Mouse (Mus musculus): ENCODE measurements at regions not wholly inside any gene's neighbourhood (a gene's known extent, or its start where the extent isn't known, plus 50 kb on each side); places are given as distances from the start of the nearest gene placed in this dataset.

- DNase-seq (ENCODE audit: low spot score in 2 of 2) = no peak
Observed at GRCm38 (mm10) chr19:28205691-28206090, 194.7 kb upstream of the Rfx3 start.

GRCm38 (mm10) chr19:28203719-28204118 is 192.8 kb upstream of the Rfx3 start:
- no peak for DNase-seq (ENCODE audit: low spot score in 2 of 2)

- DNase-seq (ENCODE audit: low spot score in 2 of 2) = no peak
Observed at GRCm38 (mm10) chr19:28199385-28199784, 188.4 kb upstream of the Rfx3 start.

- no peak for DNase-seq (ENCODE audit: low spot score in 2 of 2)
Observed at GRCm38 (mm10) chr19:28196881-28197280, 185.9 kb upstream of the Rfx3 start.

GRCm38 (mm10) chr19:28192248-28192647 is 181.3 kb upstream of the Rfx3 start:
- DNase-seq (ENCODE audit: low spot score in 2 of 2) = no peak

GRCm38 (mm10) chr19:28191428-28192116 is 180.6 kb upstream of the Rfx3 start:
- no peak for DNase-seq (ENCODE audit: low spot score in 2 of 2)

- DNase-seq (ENCODE audit: low spot score in 2 of 2) = no peak
Observed at GRCm38 (mm10) chr19:28190250-28190649, 179.3 kb upstream of the Rfx3 start.

GRCm38 (mm10) chr19:28188363-28188762 is 177.4 kb upstream of the Rfx3 start:
- DNase-seq (ENCODE audit: low spot score in 2 of 2) = no peak

GRCm38 (mm10) chr19:28182411-28183182 is 171.6 kb upstream of the Rfx3 start:
- DNase-seq (ENCODE audit: low spot score in 2 of 2) = no peak

GRCm38 (mm10) chr19:28181171-28181570 is 170.2 kb upstream of the Rfx3 start:
- DNase-seq (ENCODE audit: low spot score in 2 of 2) = no peak

GRCm38 (mm10) chr19:28178114-28178513 is 167.1 kb upstream of the Rfx3 start:
- DNase-seq (ENCODE audit: low spot score in 2 of 2) = no peak

- DNase-seq (ENCODE audit: low spot score in 2 of 2) = no peak
Observed at GRCm38 (mm10) chr19:28176821-28177220, 165.9 kb upstream of the Rfx3 start.

GRCm38 (mm10) chr19:28171836-28172534 is 161.0 kb upstream of the Rfx3 start:
- no peak for DNase-seq (ENCODE audit: low spot score in 2 of 2)

GRCm38 (mm10) chr19:28167451-28168165 is 156.6 kb upstream of the Rfx3 start:
- DNase-seq (ENCODE audit: low spot score in 2 of 2) = no peak

GRCm38 (mm10) chr19:28166626-28167025 is 155.7 kb upstream of the Rfx3 start:
- no peak for DNase-seq (ENCODE audit: low spot score in 2 of 2)

GRCm38 (mm10) chr19:28165901-28166361 is 155.0 kb upstream of the Rfx3 start:
- DNase-seq (ENCODE audit: low spot score in 2 of 2) = peak; percentile 60 to 85

GRCm38 (mm10) chr19:28163195-28163594 is 152.2 kb upstream of the Rfx3 start:
- DNase-seq (ENCODE audit: low spot score in 2 of 2) = no peak

GRCm38 (mm10) chr19:28160582-28160981 is 149.6 kb upstream of the Rfx3 start:
- no peak for DNase-seq (ENCODE audit: low spot score in 2 of 2)

GRCm38 (mm10) chr19:28157196-28157595 is 146.2 kb upstream of the Rfx3 start:
- DNase-seq (ENCODE audit: low spot score in 2 of 2) = peak in 1 of 2 experiments; percentile 33

- DNase-seq (ENCODE audit: low spot score in 2 of 2) = no peak
Observed at GRCm38 (mm10) chr19:28137581-28137980, 126.6 kb upstream of the Rfx3 start.

GRCm38 (mm10) chr19:28134806-28135205 is 123.8 kb upstream of the Rfx3 start:
- no peak for DNase-seq (ENCODE audit: low spot score in 2 of 2)

All from frontal cortex, postnatal 36 days (tissue).